Mouse (Mus musculus): Measurements from ENCODE around the gene AI413582. TPM values are rescaled to one million over a fixed set of nuclear protein-coding genes. Genes with fewer than 3 reads are reported as not detected.

AI413582 gene
- polyA plus RNA-seq (2012; fragmentation: generic; extraction: Trizol) = 46.0 TPM

- peak within 1 kb of the TSS; percentile 3 for H3ac ChIP-seq (ENCODE audit: control insufficient read depth, insufficient read length)
- no peaks in the 10 kb centered on the region for H3K36me3 ChIP-seq (ENCODE audit: control insufficient read depth, insufficient read depth)
- H3K27me3 ChIP-seq (ENCODE audit: control insufficient read depth, insufficient read depth, insufficient read length) = no peaks in the 10 kb centered on the region
- H3K79me2 ChIP-seq (ENCODE audit: control insufficient read depth, insufficient read depth) = no peaks in the 10 kb centered on the region
- peak within 1 kb of the TSS; percentile 49 for H3K4me3 ChIP-seq
- TF ChIP-seq TCF12 (IDR thresholded peaks at IDR 0.05; ENCODE audit: insufficient read depth, poor library complexity, severe bottlenecking) (no peak), MYOD1 (IDR thresholded peaks at IDR 0.05; ENCODE audit: control insufficient read depth in 1 of 3, insufficient read length in 2 of 3, low read depth in 2 of 3) (peak in 1 of 3 experiments; percentile 49), E2F4 (IDR thresholded peaks at IDR 0.05; ENCODE audit: insufficient read depth) (no peak), SRF (IDR thresholded peaks at IDR 0.05; ENCODE audit: control insufficient read depth, insufficient read length, low read depth) (no peak), POLR2A (IDR thresholded peaks at IDR 0.05; ENCODE audit: insufficient read length, low read depth) (peak; percentile 69), POLR2AphosphoS2 (IDR thresholded peaks at IDR 0.05; ENCODE audit: insufficient read length, low read depth) (peak; percentile 40), REST (IDR thresholded peaks at IDR 0.05; ENCODE audit: insufficient read depth, insufficient read length) (no peak), TCF3 (IDR thresholded peaks at IDR 0.05; ENCODE audit: insufficient read length, low read depth) (no peak), MAX (IDR thresholded peaks at IDR 0.05; ENCODE audit: low read depth) (no peak), MYOG (IDR thresholded peaks at IDR 0.05; ENCODE audit: control insufficient read depth in 1 of 3, insufficient read depth in 1 of 3, insufficient read length in 2 of 3, low read depth in 2 of 3) (peak in 1 of 3 experiments; percentile 37), USF1 (IDR thresholded peaks at IDR 0.05; ENCODE audit: low read depth) (peak; percentile 68), CEBPB (IDR thresholded peaks at IDR 0.05; ENCODE audit: insufficient read depth, poor library complexity, severe bottlenecking) (no peak)
- peak within 1 kb of the TSS; percentile 87 for H3K4me2 ChIP-seq (ENCODE audit: low read depth)
Observed at GRCm38 (mm10) chr17:27565163-27565941, at the start of gene AI413582. Gene AI413582 (minus strand): TSS chr17:27565756.

DNA sequence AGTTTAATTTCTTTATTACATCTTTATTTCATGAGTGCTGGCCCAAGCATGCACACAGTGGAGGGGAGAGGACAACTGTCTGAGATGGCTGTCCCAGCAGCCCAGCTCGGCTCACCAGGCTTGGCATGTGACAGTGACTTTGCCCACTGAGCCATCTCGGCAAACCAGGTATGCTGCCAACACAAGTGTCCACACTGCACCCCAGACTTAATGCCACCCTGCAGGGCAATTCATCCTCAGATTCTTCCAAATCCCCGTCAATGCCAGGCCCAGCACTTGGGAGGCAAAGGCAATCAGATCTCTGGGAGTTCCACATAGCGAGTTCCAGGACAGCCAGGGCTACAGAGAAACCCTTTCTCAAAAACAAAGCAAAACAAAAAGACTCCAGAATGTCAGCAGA lies 47.5 kb upstream of the AI413582 start:
- H3K79me2 ChIP-seq (ENCODE audit: control insufficient read depth, insufficient read depth) = peaks cover 100% of the 10 kb centered on the region
- H3K4me2 ChIP-seq (ENCODE audit: low read depth) = no peak overlapping the region
- peaks cover 3% of the 10 kb centered on the region for H3K36me3 ChIP-seq (ENCODE audit: control insufficient read depth, insufficient read depth)
- no peaks in the 10 kb centered on the region for H3K27me3 ChIP-seq (ENCODE audit: control insufficient read depth, insufficient read depth, insufficient read length)
- no peak overlapping the region for H3ac ChIP-seq (ENCODE audit: control insufficient read depth, insufficient read length)
- TF ChIP-seq USF1 (IDR thresholded peaks at IDR 0.05; ENCODE audit: low read depth) (no peak), SRF (IDR thresholded peaks at IDR 0.05; ENCODE audit: control insufficient read depth, insufficient read length, low read depth) (no peak), POLR2AphosphoS2 (IDR thresholded peaks at IDR 0.05; ENCODE audit: insufficient read length, low read depth) (no peak), CEBPB (IDR thresholded peaks at IDR 0.05; ENCODE audit: insufficient read depth, poor library complexity, severe bottlenecking) (no peak), POLR2A (IDR thresholded peaks at IDR 0.05; ENCODE audit: insufficient read length, low read depth) (no peak), TCF3 (IDR thresholded peaks at IDR 0.05; ENCODE audit: insufficient read length, low read depth) (no peak), MAX (IDR thresholded peaks at IDR 0.05; ENCODE audit: low read depth) (no peak), MYOD1 (IDR thresholded peaks at IDR 0.05; ENCODE audit: control insufficient read depth in 1 of 3, insufficient read length in 2 of 3, low read depth in 2 of 3) (no peak), TCF12 (IDR thresholded peaks at IDR 0.05; ENCODE audit: insufficient read depth, poor library complexity, severe bottlenecking) (no peak), MYOG (IDR thresholded peaks at IDR 0.05; ENCODE audit: control insufficient read depth in 1 of 3, insufficient read depth in 1 of 3, insufficient read length in 2 of 3, low read depth in 2 of 3) (no peak), E2F4 (IDR thresholded peaks at IDR 0.05; ENCODE audit: insufficient read depth) (no peak), REST (IDR thresholded peaks at IDR 0.05; ENCODE audit: insufficient read depth, insufficient read length) (no peak)
- no peak overlapping the region for H3K4me3 ChIP-seq

GRCm38 (mm10) chr17:27611994-27612393 lies 46.4 kb upstream of the AI413582 start:
- no peaks in the 10 kb centered on the region for H3K36me3 ChIP-seq (ENCODE audit: control insufficient read depth, insufficient read depth)
- H3ac ChIP-seq (ENCODE audit: control insufficient read depth, insufficient read length) = no peak overlapping the region
- no peak for TF ChIP-seq CEBPB (IDR thresholded peaks at IDR 0.05; ENCODE audit: insufficient read depth, poor library complexity, severe bottlenecking)
- TF ChIP-seq REST (IDR thresholded peaks at IDR 0.05; ENCODE audit: insufficient read depth, insufficient read length) = no peak
- TF ChIP-seq USF1 (IDR thresholded peaks at IDR 0.05; ENCODE audit: low read depth) = no peak
- no peak for TF ChIP-seq SRF (IDR thresholded peaks at IDR 0.05; ENCODE audit: control insufficient read depth, insufficient read length, low read depth)
- no peak for TF ChIP-seq MYOD1 (IDR thresholded peaks at IDR 0.05; ENCODE audit: control insufficient read depth in 1 of 3, insufficient read length in 2 of 3, low read depth in 2 of 3)
- no peak for TF ChIP-seq POLR2A (IDR thresholded peaks at IDR 0.05; ENCODE audit: insufficient read length, low read depth)
- TF ChIP-seq MYOG (IDR thresholded peaks at IDR 0.05; ENCODE audit: control insufficient read depth in 1 of 3, insufficient read depth in 1 of 3, insufficient read length in 2 of 3, low read depth in 2 of 3) = no peak
- no peak for TF ChIP-seq MAX (IDR thresholded peaks at IDR 0.05; ENCODE audit: low read depth)
- TF ChIP-seq E2F4 (IDR thresholded peaks at IDR 0.05; ENCODE audit: insufficient read depth) = no peak
- no peak for TF ChIP-seq TCF3 (IDR thresholded peaks at IDR 0.05; ENCODE audit: insufficient read length, low read depth)
- no peak for TF ChIP-seq TCF12 (IDR thresholded peaks at IDR 0.05; ENCODE audit: insufficient read depth, poor library complexity, severe bottlenecking)
- no peak overlapping the region for H3K4me2 ChIP-seq (ENCODE audit: low read depth)
- H3K27me3 ChIP-seq (ENCODE audit: control insufficient read depth, insufficient read depth, insufficient read length) = no peaks in the 10 kb centered on the region
- peaks cover 100% of the 10 kb centered on the region for H3K79me2 ChIP-seq (ENCODE audit: control insufficient read depth, insufficient read depth)
- no peak overlapping the region for H3K4me3 ChIP-seq

GRCm38 (mm10) chr17:27611519-27611884 lies 45.9 kb upstream of the AI413582 start:
- Histone ChIP-seq H3K36me3 (ENCODE audit: control insufficient read depth, insufficient read depth) (no peaks in the 10 kb centered on the region), H3K4me3 (no peak overlapping the region), H3K79me2 (ENCODE audit: control insufficient read depth, insufficient read depth) (peaks cover 100% of the 10 kb centered on the region), H3K27me3 (ENCODE audit: control insufficient read depth, insufficient read depth, insufficient read length) (no peaks in the 10 kb centered on the region), H3ac (ENCODE audit: control insufficient read depth, insufficient read length) (no peak overlapping the region), H3K4me2 (ENCODE audit: low read depth) (no peak overlapping the region)
- no peak for TF ChIP-seq MAX (IDR thresholded peaks at IDR 0.05; ENCODE audit: low read depth)
- TF ChIP-seq SRF (IDR thresholded peaks at IDR 0.05; ENCODE audit: control insufficient read depth, insufficient read length, low read depth) = no peak
- TF ChIP-seq E2F4 (IDR thresholded peaks at IDR 0.05; ENCODE audit: insufficient read depth) = no peak
- no peak for TF ChIP-seq CEBPB (IDR thresholded peaks at IDR 0.05; ENCODE audit: insufficient read depth, poor library complexity, severe bottlenecking)
- TF ChIP-seq USF1 (IDR thresholded peaks at IDR 0.05; ENCODE audit: low read depth) = no peak
- no peak for TF ChIP-seq TCF12 (IDR thresholded peaks at IDR 0.05; ENCODE audit: insufficient read depth, poor library complexity, severe bottlenecking)
- no peak for TF ChIP-seq POLR2AphosphoS2 (IDR thresholded peaks at IDR 0.05; ENCODE audit: insufficient read length, low read depth)
- no peak for TF ChIP-seq POLR2A (IDR thresholded peaks at IDR 0.05; ENCODE audit: insufficient read length, low read depth)
- no peak for TF ChIP-seq MYOG (IDR thresholded peaks at IDR 0.05; ENCODE audit: control insufficient read depth in 1 of 3, insufficient read depth in 1 of 3, insufficient read length in 2 of 3, low read depth in 2 of 3)
- no peak for TF ChIP-seq REST (IDR thresholded peaks at IDR 0.05; ENCODE audit: insufficient read depth, insufficient read length)
- TF ChIP-seq MYOD1 (IDR thresholded peaks at IDR 0.05; ENCODE audit: control insufficient read depth in 1 of 3, insufficient read length in 2 of 3, low read depth in 2 of 3) = no peak
- no peak for TF ChIP-seq TCF3 (IDR thresholded peaks at IDR 0.05; ENCODE audit: insufficient read length, low read depth)
